Mouse (Mus musculus) T-helper 2 cell (primary cell): Measurements from ENCODE around the gene Usp17lc.
"Not testable (repeated sequence)": the region's sequence is repeated elsewhere in the genome, so short reads cannot be mapped to it uniquely, and the experiment has no call there.

Source experiments
- in situ Hi-C: fragments of 300-600 bp; cut with MboI, MseI; formaldehyde crosslinking; loops from one replicate; pipeline ENCODE4 v1.15.1; 2025; ENCODE audit warnings: high pct_unique_total_duplicates

The Usp17lc gene

DNA sequence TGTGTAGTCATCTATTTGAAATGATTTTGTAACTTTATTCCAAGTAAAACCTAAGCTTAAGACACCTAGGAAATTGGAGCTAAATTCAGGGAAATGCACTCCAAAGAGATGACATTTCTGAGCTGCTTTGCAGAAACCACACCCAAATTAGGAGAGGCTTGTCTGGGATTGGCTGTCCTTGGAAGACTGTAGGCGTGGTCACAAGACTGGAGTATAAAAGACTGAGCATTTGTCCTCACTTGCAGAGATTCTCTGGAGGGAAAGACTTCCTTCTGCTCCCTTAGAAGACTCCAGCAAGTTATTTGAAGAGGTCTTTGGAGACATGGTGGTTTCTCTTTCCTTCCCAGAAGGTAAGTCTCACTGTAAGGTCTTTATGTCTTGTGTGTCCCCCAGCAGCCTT, at the start of gene Usp17lc:
TSS of gene Usp17lc (plus strand) at position 301 of the 400 bp plus-strand sequence.
- in situ Hi-C loops = loop anchor here (5.0 kb wide), 1 partner anchor 162 kb away; the partner anchor contains the start of gene Usp17ld

DNA sequence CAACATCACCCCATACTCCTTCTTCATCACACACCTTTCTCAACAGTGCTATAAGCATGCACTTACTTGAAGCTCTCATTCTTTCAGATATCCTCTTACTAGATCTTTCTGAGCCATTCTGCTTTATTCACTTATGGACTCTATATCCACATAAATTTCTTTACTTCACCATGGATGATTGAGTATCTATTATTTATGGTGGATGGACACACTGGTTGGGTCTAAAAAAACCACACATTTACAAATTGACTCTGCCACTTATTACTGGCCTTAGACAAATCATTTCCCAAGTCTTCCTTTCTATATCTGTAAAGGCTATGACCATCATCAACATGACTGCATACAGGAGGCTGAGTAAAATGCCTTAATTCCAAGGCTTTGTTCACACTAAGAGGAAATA, 28.8 kb upstream of the Usp17lc start, which contains the start of gene Olfr603:
TSS of gene Olfr603 (minus strand) at position 101 of the 400 bp plus-strand sequence.
- in situ Hi-C loops = no loop called here

DNA sequence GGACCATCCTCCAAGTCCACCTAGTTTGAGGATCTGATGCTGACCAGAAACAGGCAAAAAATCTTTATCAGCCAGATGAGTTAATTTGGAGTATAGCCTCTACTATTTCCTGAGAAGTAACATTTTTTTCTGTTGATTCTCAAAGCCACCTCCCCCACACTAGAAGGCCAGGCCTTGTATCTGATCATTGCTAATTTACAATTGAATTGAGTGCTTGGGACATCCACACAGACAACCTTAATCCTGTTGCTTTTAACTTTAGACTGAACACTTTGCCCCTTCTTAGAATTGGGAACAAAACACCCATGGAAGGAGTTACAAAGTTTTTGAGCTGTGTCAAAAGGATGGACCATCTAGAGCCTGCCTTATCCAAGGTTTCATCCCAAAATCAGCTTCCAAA, 17.1 kb upstream of the Usp17lc start:
- in situ Hi-C loops = no loop called here

DNA sequence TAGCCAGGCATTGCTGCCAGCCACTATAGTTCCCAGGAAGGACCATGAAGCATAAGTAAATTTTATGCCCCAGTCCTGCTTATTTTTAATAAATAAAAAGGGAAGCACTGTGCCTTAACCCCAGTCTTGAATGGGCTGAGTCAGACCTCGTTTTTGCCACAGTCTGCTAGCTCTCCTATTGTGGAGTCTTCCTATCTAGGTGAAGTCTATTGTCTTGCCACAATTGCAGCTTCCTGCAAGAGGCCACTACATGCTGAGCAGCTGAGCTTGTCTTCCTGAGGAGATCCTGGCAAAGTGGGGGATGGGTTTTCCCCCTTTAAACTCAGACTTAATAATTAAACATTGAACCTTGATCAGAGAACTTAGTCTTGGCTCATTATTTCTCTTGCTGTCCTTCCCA, 15.9 kb upstream of the Usp17lc start:
- in situ Hi-C loops = no loop called here

DNA sequence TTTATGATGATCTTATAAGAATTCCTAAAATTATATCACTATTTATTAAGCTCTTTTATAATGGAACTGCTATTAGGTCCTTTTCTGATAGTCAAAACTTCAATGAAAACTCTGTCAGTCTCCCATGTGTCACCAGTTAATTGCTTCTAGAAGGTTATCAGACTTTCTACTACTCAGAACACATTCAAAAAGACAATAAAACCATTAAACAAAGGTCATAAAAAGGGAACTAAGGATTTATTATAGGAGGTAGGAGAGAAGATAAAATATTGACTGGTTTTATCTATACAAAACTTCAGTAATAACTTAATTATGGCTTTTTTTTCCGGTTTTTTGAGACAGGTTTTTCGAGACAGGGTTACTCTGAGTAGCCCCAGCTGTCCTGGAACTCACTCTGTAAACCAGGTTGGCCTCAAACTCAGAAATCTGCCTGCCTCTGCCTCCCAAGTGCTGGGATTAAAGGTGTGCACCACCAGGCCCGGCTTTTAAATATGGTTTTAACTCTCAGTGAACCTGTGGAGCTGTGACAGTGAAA, 8.3 kb upstream of the Usp17lc start:
- in situ Hi-C loops = not testable (repeated sequence)

DNA sequence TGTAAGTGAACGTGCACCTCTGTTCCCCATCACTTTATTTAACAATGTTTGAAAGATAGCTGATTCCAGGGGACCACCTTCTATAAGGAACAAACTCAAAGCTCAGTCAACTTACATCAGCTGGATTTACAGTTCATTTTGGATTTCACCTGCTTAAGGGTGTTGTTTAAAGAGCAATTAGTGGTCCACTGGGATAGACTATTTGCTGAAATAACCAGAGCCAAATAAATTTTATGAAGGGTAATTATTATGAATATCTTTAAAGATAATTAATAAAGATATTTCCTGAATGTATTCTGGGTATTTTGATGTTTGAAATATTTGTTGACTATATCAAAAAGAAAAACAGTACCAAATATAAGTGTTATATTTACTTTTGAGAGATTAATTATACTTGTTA, 30.5 kb downstream of the Usp17lc start, which contains the start of gene Olfr605:
TSS of gene Olfr605 (minus strand) at position 101 of the 400 bp plus-strand sequence.
- in situ Hi-C loops = no loop called here

DNA sequence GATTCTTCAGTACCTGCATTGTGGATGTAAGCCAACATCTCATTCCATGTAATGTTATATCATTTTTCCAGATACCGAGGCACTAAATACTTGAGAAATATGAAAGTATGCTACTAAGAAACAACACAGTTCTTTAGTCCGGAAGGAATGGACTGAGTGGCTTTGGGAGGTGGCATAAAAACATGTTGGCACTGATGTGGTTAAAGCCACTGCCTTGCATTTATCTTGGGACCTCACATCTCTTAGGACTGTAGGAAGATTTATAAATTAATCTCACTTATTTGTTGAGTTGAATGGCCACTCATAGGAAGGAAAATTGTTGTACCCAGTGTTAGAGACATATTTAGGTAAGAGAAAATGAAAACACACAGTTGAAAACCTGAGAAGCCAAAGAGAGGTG, 33.9 kb downstream of the Usp17lc start, which contains the start of gene Olfr606:
TSS of gene Olfr606 (plus strand) at position 301 of the 400 bp plus-strand sequence.
- in situ Hi-C loops = no loop called here

DNA sequence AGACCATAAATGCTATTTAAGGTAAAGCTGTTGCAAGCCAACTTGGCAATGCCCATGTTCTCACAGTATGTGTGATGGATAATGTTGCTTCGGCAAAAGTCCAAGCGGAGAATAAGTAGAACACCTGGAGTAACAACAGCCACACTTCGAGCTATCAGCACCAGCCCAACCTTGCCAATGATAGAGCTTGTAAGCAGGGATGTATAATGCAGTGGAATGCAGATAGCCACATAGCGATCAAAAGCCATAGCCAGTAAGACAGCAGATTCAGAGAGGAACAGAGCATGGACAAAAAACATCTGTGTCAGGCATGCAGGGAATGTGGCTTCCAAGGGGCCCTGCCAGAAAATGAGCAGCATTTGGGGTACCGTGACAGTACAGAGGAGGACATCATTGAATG, 45.7 kb downstream of the Usp17lc start:
- in situ Hi-C loops = no loop called here
